Mouse (Mus musculus): ENCODE data around the gene Mxra7.

The Mxra7 gene

DNA sequence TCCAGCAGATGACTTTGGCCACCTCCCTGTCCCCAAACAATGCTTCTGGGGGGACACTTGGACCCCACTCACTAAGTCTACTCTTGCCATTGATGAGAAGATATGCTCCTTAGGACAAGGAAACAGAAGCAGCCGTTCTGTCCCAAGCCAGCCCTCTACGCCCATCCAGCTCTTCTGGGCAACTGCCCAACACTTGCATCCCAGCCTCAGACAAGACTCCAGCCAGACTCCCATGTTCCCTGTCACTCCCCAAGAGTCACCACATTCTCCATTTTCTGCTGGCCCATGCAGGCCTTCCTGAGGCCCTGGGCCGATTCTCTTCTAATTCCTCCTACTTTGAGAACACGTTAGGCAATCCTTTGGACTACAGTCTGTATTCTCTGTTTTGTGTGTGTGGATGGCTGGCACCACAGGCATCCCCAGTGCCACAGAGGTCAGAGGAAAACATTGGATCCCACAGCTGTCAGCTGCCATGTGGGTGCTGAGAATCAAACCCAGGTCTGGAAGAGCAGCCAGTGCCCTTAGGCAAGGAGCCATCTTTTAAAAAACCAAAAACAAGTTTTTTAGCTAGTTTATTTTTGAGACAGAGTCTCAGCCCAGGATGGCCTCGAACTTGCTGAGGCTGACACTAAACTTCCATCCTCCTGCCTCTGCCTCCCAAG is 7.8 kb downstream of the Mxra7 start:
- in situ Hi-C loops (cut with MseI, MboI) = no loop called here

DNA sequence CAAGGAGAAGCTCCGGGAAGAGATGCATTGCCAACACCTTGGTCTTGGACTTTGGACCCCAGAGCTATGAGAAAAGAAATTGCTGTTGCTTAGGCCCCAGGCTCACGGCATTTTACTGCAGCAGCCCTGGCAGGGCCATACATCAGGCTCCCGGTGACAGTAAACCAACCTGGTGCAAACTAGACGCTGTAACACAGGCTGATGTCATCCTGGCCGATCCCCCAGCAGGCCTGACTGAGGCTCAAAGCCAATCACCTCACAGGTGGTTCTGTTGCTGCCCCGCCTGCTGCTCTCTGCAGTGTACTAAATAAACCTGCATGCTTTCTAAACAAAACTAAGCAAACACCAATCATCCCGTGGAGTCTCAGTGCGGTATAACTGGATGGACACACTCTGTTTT is 9.1 kb downstream of the Mxra7 start:
- in situ Hi-C loops (cut with MseI, MboI) = no loop called here

DNA sequence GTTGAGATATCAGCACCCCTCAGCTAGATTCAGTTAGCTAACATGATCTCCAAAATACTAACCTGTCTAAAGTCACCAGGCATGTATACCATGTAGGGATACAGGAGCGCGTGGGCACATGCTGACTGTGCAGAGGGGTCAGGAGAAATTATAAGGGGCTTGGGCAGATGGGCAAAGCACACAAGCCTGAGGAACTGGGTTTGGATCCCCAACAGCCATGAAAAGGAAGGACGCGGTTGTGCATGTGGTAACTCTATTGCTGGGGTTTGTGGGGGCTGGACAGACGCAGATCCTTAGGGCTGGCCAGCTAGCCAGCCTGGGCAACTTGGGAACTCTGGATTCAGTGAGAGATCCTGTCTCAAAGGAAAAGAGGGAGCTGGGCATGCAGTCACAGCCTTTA is 10.3 kb downstream of the Mxra7 start:
- in situ Hi-C loops (cut with MseI, MboI) = no loop called here

DNA sequence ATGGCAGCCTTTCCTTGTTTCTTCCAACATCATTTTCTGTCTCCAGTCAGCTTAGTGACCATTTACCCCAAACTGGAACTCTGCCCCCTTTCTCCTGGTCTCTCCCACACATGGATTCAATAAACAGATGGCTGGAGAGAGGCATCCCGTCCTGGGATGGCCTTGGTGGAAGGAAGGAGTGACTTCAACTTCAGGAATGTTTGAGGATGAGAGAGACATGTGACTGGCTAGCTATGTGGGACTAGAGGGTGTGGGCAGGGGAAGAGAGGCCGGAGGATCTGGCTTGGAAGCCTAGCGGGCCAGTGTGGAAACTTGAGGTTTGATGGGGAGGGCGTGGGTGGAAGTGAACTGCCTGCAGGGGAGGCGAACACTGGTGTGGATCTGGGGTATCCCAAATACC is 11.1 kb downstream of the Mxra7 start:
- in situ Hi-C loops (cut with MseI, MboI) = no loop called here

GRCm38 (mm10) chr11:116814884-116815415 is 12.9 kb downstream of the Mxra7 start:
- in situ Hi-C loops (cut with MseI, MboI) = no loop called here

GRCm38 (mm10) chr11:116814076-116814883 is 13.6 kb downstream of the Mxra7 start:
- in situ Hi-C loops (cut with MseI, MboI) = no loop called here

GRCm38 (mm10) chr11:116813610-116814009 is 14.2 kb downstream of the Mxra7 start:
- in situ Hi-C loops (cut with MseI, MboI) = no loop called here

GRCm38 (mm10) chr11:116812793-116813529 is 14.9 kb downstream of the Mxra7 start:
- in situ Hi-C loops (cut with MseI, MboI) = no loop called here

DNA sequence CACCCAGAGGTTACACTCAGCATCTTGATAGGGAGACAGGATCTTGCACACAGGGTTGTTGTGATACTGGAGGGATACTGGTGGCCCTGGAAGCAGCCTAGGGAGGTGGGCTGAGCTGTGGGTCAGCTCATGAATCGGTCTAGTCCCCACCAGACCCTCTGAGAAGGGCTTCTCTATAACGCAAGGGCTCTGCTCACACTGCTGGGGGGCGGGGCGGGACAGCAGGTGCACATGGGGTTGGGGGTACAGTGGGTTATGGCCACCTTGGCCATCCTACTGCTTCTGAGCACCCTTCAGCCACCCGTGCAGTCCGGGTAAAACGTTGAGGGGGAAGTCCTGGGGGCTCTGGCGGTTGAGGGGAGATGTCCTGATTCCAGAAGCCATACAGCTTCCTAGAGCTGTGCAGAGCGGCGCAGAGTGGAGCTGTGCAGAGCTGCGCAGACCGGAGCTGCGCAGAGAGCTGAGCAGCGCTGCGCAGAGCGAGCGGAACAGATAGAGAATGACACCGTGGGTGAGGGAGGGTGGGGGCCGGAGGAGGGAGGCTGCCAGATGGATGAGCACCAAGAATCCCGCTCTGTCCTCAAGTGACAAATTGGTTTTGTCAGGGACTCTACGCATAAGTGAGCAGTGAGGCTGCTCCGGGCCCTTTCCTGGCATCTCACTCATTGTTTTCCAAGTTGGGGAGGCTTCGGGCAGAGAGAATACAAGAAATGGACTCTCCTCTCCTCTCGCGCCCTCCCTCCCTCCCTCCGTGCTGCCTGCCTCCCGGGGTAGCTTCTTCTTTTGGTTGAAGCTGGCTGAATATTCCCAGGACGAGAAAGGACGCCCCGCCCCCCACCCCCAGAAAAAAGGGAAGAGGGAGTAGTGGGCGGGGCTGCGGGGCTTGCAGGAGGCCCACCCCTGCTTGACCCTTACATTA is 16.6 kb downstream of the Mxra7 start:
- in situ Hi-C loops (cut with MseI, MboI) = no loop called here

DNA sequence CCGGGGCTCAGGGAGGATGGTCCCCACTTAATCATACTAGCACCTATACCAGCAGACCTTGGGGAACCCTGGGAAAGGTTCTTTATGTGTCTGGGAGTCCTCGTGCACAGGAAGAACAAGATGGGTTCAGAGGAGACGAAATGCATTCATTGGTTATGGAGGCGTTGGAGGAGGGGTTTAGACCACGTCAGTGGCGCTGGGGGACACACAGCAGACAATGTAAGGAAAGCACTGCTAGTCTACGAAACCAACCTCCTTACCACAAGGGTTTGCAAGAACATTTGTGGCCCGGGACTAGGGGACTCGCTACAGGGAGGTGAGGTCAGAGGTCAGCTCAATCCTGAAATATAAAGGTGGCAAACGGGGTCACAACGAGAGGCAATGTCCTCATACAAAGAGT is 17.3 kb downstream of the Mxra7 start:
- in situ Hi-C loops (cut with MseI, MboI) = no loop called here

- in situ Hi-C loops (cut with MseI, MboI) = loop anchor here (5.0 kb wide), 2 partner anchors 162 to 167 kb away; no protein-coding TSS in a partner anchor
Measured at GRCm38 (mm10) chr11:116809520-116809919, 18.3 kb downstream of the Mxra7 start.

GRCm38 (mm10) chr11:116808811-116809395 is 18.9 kb downstream of the Mxra7 start:
- in situ Hi-C loops (cut with MseI, MboI) = loop anchor here (5.0 kb wide), 2 partner anchors 162 to 167 kb away; no protein-coding TSS in a partner anchor

DNA sequence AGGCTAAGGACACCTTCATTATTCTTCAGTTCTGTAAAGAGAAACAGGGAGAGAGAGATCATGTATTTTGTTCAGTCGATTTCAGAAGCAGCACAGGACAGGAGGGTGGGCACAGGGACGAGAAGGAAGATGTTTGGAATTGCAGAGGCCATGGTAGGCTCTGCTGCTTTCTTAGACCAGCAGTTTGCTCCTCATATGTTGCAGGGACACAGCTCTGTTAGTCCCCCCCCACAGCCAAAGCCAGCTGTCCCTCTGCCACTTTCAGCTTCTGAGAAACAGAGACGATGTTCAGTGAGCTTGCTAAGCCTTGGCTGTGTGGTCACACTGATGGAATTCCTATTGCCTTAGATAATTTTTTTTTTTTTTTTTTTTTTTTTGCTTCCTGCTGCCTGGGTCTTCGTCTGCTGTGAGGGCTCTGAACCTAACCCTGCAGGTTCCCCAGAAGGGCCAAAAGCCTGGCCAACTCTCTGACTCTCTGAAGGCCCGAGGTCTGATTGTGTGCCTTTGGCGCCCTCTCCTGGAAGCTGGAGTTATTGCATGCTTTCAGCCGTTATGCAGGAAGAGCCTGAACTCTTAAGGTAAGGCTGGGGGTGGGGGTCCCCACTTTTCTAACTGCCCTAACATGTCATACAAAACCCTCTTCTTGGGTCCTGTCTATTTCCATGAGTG is 19.8 kb downstream of the Mxra7 start:
- in situ Hi-C loops (cut with MseI, MboI) = loop anchor here (5.0 kb wide), 2 partner anchors 161 to 166 kb away; no protein-coding TSS in a partner anchor

GRCm38 (mm10) chr11:116807526-116807925 is 20.3 kb downstream of the Mxra7 start:
- in situ Hi-C loops (cut with MseI, MboI) = loop anchor here (5.0 kb wide), 2 partner anchors 160 to 165 kb away; no protein-coding TSS in a partner anchor

DNA sequence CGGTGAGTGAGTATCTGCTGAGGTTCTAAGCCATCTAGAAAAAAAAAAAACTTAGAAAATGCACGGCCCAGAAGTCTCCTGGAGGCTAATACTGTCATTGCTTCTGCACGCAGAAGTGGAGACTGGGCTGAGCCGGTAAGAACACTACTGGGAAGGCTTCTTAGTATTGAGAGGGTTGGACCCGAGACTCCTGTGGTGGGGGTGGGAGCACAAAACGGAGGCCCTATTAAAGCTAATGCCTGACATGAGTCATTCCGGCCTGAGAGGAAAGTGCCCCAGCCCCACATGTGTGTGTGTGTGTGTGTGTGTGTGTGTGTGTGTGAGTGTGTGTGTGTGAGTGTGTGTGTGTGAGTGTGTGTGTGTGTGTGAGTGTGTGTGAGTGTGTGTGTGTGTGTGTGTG is 20.7 kb downstream of the Mxra7 start:
- in situ Hi-C loops (cut with MseI, MboI) = loop anchor here (5.0 kb wide), 2 partner anchors 160 to 165 kb away; no protein-coding TSS in a partner anchor

GRCm38 (mm10) chr11:116806136-116807071 is 21.4 kb downstream of the Mxra7 start:
- in situ Hi-C loops (cut with MseI, MboI) = loop anchor here (5.0 kb wide), 2 partner anchors 159 to 164 kb away; no protein-coding TSS in a partner anchor

DNA sequence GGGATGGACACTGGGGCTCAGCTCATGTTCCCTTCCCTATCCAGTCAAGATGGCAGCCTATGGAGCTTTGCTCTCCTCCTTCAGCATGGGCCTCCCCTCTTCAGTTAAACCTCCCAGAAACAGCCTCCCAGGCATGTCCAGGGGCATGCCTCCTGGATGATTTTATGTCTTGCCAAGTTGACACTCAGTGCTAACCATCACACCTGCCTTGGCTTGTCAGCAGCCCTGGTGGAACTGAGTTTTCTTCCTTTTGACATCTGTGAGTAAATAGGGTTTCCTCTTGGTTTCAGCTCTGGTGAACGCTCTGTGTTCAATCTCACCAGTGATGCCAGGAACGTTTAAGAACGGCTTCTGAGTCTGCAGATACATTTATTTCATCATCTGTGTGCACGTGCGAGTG is 25.1 kb downstream of the Mxra7 start:
- in situ Hi-C loops (cut with MseI, MboI) = no loop called here

- in situ Hi-C loops (cut with MseI, MboI) = no loop called here
Measured at GRCm38 (mm10) chr11:116801106-116801505, 26.7 kb downstream of the Mxra7 start.

DNA sequence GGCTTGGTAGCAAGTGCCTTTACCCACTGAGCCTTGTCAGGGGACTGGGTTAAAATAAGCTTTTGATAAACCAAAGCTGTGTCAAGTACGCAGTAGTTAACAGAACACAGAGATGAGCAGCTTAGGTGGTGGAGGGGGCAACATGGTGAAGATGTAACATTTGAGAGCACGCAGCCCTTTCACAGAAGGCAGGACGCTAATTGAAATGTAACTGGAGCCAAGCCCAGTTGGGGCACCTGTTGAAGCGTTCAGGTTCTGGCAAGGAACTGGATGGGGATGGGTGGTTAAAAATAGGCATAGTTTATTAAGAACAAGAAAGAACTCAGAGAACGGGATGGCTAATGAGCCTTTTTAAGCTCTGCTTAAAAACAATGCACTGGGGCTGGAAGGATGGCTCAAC is 28.5 kb downstream of the Mxra7 start:
- in situ Hi-C loops (cut with MseI, MboI) = no loop called here

All from mouse trophoblast stem cell (cell line).